Mouse (Mus musculus): ENCODE data around the gene Tmc8.
"Not testable (repeated sequence)": the region's sequence is repeated elsewhere in the genome, so short reads cannot be mapped to it uniquely, and the experiment has no call there.

Tmc8 gene

DNA sequence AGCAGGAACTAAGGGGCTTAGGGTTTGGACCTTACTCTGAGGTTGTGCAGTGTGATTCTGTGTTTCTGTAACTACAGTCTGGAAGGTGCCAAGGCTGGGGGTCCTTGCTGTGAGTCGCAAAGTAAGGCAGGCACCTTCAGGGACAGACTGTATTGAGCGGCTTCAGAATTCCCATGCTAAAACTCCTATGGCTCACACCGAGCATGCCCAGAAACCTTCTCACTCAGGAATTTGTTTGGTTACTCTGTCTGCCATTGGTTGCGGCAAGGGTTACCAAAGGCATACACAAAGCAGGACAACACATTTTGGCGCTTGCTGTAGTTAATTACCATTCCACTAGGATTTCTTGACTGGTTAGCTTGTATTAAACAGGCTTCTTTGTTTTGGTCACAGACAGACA, 44.3 kb downstream of the Tmc8 start:
- no peak for DNase-seq (ENCODE audit: low spot score)

DNA sequence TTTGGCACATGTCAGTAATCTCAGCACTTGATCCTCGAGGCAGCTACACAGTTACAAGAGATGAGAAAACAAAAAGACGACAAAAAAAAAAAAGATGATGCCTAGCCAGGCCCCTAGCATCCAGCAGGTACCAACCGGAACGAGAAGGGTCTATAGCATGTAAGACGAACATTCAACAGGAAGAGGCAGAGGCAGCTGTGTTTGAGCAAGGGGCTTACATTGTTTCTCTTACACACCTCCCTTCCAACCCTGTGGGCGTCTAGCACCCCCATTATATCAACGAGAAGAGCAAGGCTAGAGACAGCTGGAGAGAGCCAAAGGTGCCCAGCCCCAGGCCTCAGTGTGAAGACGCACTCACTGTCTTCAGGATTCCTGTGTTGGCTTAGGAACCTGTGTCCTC, 45.0 kb downstream of the Tmc8 start:
- no peak for DNase-seq (ENCODE audit: low spot score)

DNA sequence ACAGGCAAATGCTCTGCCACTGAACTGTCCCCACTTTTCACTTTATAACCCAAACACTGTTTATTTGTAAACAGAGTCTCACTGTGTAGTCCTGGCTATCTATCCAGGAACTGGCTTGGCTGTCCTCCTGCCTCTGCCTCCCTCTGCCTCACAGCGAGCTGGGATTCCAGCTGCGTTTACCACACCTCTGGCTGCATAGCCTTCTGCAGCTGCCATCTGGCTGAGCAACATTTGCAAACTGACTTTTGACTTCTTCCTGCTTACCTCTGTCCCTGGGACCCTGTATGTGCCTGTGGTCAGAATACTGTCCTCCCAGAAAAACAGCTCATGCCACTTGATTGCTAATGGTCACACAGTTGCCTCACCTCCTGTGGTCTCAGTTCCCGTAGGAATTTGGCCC, 45.5 kb downstream of the Tmc8 start:
- DNase-seq (ENCODE audit: low spot score): no peak

GRCm38 (mm10) chr11:117828149-117828887, 46.4 kb downstream of the Tmc8 start:
- no peak for DNase-seq (ENCODE audit: low spot score)

GRCm38 (mm10) chr11:117828888-117829604, 47.2 kb downstream of the Tmc8 start:
- no peak for DNase-seq (ENCODE audit: low spot score)

DNA sequence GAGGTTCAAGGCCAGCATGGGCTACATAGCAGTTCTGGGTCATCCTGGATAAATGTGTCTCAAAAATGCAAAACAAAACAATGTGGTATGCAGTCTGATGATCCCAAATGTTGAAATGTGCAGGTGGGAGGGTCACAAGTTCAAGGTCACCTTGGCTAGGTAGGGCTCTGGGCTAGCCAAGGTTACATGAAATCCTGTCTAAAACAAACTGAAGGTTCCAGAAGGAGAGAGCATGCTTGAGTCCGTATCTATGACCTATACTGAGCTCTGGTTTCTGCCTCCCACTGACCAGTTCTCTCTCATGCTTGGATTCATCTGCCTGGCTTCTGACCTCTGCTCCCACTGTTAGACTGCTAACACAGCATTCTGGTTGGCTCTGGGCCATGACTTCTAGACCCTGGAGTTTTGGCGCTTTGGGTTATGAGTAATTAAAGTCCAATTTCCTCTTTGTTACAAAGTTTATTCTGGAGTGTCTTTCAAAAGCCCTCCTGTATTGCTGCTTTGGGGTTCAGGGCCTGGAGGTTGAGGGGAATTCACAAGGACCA, 47.9 kb downstream of the Tmc8 start:
- no peak for DNase-seq (ENCODE audit: low spot score)

DNA sequence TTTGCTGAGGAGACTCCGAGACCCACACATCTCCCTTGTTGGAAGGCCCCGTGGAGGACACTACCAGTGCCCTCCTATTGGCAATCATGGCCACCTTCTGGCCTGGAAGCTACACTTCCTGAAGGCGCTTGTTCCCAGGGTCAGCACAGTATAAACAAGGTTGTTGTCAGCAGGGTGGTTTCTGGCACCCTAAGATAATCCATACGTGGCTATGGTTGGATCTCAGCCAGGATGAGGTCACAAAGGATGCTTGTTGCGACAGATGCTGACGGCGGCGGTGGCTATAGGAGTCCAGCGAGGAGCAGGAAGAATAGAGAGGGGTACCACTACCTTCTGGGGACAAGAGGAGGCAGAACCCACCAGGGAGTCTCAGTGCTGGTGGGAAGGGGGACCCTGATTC, 48.5 kb downstream of the Tmc8 start:
- no peak for DNase-seq (ENCODE audit: low spot score)

DNA sequence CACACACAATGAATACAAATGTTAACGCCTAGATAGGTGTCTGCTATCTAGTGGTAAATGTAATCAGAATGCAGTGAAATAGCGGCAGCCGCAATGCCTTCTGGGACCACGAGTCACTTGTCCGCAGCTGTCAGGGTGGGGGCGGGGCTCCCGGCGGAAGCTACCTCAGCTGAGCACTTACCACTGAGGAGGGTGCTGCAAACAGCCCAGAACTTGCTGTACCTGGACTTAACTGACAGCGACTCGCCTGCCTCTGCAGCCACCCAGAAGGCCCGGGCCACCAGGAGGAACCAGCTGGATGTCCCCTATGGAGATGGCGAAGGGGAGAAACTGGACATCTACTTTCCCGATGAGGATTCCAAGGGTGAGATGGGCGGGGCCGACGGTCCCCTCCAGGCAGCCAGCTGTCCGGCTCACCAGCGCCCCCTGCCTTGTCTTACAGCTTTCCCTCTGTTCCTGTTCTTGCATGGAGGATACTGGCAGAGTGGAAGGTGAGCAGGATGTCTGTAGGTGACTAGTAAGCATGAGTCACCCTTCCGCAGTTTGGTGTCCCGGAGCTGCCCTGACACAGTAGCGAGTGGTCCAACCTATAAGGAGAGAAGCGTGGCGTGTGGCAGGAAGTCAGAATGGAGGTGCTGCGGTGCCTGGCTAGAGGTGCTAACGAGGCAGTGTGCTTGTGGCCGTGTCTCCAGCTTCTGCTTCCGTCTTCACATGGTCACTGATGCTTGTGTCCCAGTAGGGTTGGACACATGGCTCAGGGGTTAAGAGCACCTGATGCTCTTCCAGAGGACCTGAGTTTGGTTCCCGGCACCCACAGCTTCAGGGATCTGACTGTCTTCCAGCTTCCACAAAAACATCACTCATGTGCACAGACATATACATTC, 50.5 kb downstream of the Tmc8 start:
- DNase-seq (ENCODE audit: low spot score): no peak

DNA sequence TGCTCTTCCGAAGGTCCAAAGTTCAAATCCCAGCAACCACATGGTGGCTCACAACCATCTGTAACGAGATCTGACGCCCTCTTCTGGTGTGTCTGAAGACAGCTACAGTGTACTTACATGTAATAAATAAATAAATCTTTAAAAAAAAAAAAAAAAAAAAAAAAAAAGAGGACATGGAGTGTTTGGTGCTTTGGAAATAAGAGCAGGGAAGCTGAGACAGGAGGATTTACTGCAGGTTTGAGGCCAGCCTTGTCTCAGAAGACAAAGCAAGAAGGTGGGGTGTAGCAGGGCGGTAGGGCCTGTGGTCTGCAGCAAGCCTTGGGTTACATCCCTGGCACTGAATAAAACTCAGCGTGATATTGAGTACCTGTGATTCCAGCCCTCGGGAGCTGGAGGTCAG, 51.6 kb downstream of the Tmc8 start:
- DNase-seq (ENCODE audit: low spot score): not testable (repeated sequence)

- no peak for DNase-seq (ENCODE audit: low spot score)
Measured at GRCm38 (mm10) chr11:117834086-117834485, 52.2 kb downstream of the Tmc8 start.

- DNase-seq (ENCODE audit: low spot score): no peak
Measured at GRCm38 (mm10) chr11:117836306-117836705, 54.4 kb downstream of the Tmc8 start.

- DNase-seq (ENCODE audit: low spot score): no peak
Measured at GRCm38 (mm10) chr11:117838572-117838971, 56.7 kb downstream of the Tmc8 start.

- no peak for DNase-seq (ENCODE audit: low spot score)
Measured at GRCm38 (mm10) chr11:117839021-117839420, 57.1 kb downstream of the Tmc8 start.

DNA sequence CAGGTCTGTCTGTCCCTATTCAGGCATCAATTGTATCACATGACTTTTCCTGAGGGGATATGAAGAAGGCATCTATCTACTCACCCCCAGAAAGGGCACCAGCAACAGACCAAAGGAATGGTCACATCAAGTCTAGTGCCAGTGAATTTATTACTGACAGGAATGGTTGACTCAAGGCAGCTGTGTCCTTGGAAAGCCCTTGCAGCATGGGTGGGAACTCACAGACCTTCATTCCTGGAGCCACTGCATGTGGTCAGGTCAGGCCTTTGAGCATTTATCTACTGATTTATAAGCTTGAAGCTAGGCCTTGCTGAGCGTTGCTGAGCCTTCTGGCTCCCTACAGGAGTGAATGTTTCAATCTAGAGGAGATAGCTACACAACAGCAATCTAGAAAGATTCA, 59.0 kb downstream of the Tmc8 start:
- no peak for DNase-seq (ENCODE audit: low spot score)

Measured in left cerebral cortex, adult 11 months (tissue).